Mouse (Mus musculus) erythroblast, embryonic 14.5 days (primary cell): ENCODE measurements around the gene Igflr1. TPM values are rescaled to one million over a fixed set of nuclear protein-coding genes. Genes with fewer than 3 reads are reported as not detected.

Experiments
- H3K27me3 ChIP-seq: 2 replicates; pipeline ENCODE4 v1.6.1; 2012; ENCODE audit warnings: inconsistent platforms; ENCODE audit not compliant: control insufficient read depth
- H3K36me3 ChIP-seq: 2 replicates; pipeline ENCODE4 v1.6.1; 2012; ENCODE audit warnings: mild to moderate bottlenecking, inconsistent platforms; ENCODE audit not compliant: control insufficient read depth
- H3K4me1 ChIP-seq: 2 replicates; pipeline ENCODE4 v1.6.1; 2012; ENCODE audit warnings: inconsistent platforms; ENCODE audit not compliant: control insufficient read depth
- H3K4me3 ChIP-seq: replicated peaks from 2 replicates; pipeline ENCODE3; 2012; ENCODE audit warnings: moderate library complexity, mild to moderate bottlenecking, inconsistent platforms
- H3K9me3 ChIP-seq: 2 replicates; pipeline ENCODE4 v1.6.1; 2012; ENCODE audit warnings: low read length, inconsistent platforms, mixed read lengths; ENCODE audit not compliant: control insufficient read depth
- GATA1 ChIP-seq: IDR thresholded peaks from 2 replicates; pipeline ENCODE4 v1.6.1; 2012; ENCODE audit warnings: low read length, inconsistent platforms, mixed read lengths
- TAL1 ChIP-seq: IDR thresholded peaks from 3 replicates; pipeline ENCODE4 v1.6.1; 2012; ENCODE audit warnings: low read length, inconsistent platforms, mixed read lengths
- polyA plus RNA-seq: library from polyadenylated mRNA; stranded (reverse); fragments of >175 nt; gene quantifications from 2 replicates; pipeline ENCODE4 v1.2.3, GENCODE M21; 2012

Igflr1 gene
- polyA plus RNA-seq, 1 experiment, result 0.61 TPM

DNA sequence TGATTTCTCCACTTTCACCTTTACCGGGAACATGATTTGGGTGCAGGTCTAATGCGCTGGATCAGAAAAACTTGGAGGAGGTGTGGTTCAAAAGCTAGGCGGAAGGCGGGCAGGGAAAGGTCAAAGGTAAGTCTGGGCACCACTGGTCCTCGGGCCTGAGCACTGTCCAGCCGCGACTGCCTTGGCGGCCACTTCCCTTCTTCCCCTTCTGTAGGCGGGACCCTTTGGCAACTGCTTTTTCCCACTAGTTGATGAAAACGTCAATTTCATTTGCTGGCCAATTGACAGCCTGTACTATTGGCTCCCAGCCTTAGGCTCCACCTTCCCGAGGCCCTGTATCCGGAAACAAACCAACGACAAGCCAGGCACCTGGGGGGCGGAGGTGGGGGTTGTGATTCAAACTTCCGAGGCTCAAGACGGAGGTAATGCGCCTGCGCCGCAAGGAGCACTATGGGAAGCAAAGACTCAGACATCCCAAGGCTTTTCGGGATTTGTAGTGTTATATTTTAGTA is 5.7 kb upstream of the Igflr1 start, which contains the start of gene Lin37:
Gene Lin37, minus strand, starts transcription at position 396 of the 512 bp plus-strand sequence.
- H3K4me1 ChIP-seq, result peaks cover 63% of the 10 kb centered on the region
- H3K36me3 ChIP-seq, result peaks cover 51% of the 10 kb centered on the region
- H3K9me3 ChIP-seq, result no peaks in the 10 kb centered on the region
- TF ChIP-seq GATA1, result no peak
- no peak for TF ChIP-seq TAL1
- H3K4me3 ChIP-seq, result peak within 1 kb of the TSS; percentile 87
- H3K27me3 ChIP-seq, result no peaks in the 10 kb centered on the region

DNA sequence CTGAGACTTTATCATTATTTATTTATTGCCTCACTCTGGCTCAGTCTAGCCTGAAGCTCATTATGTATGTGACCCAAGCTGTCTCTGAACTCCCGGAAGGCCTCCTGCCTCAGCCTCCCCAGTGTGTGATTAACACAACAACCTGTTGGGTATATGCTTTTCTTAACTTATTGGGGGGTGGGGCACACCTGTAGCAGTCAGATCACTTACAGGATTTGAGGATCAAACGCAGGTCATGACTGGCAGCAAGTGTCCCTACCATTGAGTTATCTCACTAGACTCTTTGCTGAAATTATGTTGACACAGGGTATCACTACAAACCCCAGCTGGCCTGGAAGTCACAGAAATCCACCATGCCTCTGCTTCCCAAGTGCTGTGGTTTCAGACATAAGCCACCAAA is 4.9 kb upstream of the Igflr1 start:
- TF ChIP-seq GATA1 (no peak), TAL1 (no peak)
- Histone ChIP-seq H3K36me3 (peaks cover 51% of the 10 kb centered on the region), H3K4me3 (peak overlapping the region; percentile 87), H3K9me3 (no peaks in the 10 kb centered on the region), H3K4me1 (peaks cover 68% of the 10 kb centered on the region), H3K27me3 (no peaks in the 10 kb centered on the region)

DNA sequence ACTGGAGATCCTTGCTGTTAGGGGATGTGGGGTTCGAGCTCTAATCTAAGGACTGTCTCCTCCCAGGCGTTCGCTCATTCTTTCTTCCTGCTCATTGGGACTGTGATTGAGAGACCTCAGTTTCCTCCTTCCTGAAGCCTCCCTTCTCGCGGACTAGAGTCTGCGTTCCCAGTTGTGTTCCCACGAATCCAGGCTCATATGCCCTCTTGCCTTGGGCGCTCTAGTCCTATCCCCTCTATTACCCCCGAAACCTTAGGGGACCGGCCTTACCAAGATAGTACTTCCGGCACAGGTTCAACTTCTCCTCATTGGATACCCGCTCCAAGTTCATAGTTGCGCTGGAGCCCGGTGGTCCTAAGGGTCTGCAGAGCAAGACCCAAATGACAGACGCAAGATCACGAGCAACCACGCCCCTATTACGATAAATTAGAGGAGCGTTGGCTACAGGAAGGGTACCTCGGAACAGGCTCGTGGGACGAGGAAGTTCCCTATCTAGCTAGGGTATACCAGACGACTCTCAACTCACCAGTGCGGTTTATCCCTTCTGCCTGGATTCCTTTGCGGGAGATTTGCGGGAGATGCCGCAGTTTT is 2.6 kb upstream of the Igflr1 start:
- no peaks in the 10 kb centered on the region for H3K27me3 ChIP-seq
- no peak for TF ChIP-seq GATA1
- TF ChIP-seq TAL1, result no peak
- peak overlapping the region; percentile 94 for H3K4me3 ChIP-seq
- peaks cover 63% of the 10 kb centered on the region for H3K4me1 ChIP-seq
- H3K36me3 ChIP-seq, result peaks cover 51% of the 10 kb centered on the region
- H3K9me3 ChIP-seq, result no peaks in the 10 kb centered on the region

- Histone ChIP-seq H3K27me3 (no peaks in the 10 kb centered on the region), H3K4me1 (peaks cover 56% of the 10 kb centered on the region), H3K9me3 (no peaks in the 10 kb centered on the region), H3K4me3 (peak within 1 kb of the TSS; percentile 94), H3K36me3 (peaks cover 51% of the 10 kb centered on the region)
- no peak for TF ChIP-seq GATA1
- TF ChIP-seq TAL1, result no peak
These were observed 1.9 kb upstream of the Igflr1 start, which contains the start of the genes U2af1l4, Gm49396 and Psenen for GRCm38 (mm10) chr7:30563117-30563905. Gene U2af1l4 (plus strand): TSS chr7:30563301. Gene Gm49396 (plus strand): TSS chr7:30563344. Gene Psenen (minus strand): TSS chr7:30563627.

GRCm38 (mm10) chr7:30563906-30564280 is 1.3 kb upstream of the Igflr1 start:
- no peak for TF ChIP-seq TAL1
- no peak for TF ChIP-seq GATA1
- Histone ChIP-seq H3K4me1 (peaks cover 50% of the 10 kb centered on the region), H3K27me3 (no peaks in the 10 kb centered on the region), H3K9me3 (no peaks in the 10 kb centered on the region), H3K4me3 (peak overlapping the region; percentile 94), H3K36me3 (peaks cover 57% of the 10 kb centered on the region)

DNA sequence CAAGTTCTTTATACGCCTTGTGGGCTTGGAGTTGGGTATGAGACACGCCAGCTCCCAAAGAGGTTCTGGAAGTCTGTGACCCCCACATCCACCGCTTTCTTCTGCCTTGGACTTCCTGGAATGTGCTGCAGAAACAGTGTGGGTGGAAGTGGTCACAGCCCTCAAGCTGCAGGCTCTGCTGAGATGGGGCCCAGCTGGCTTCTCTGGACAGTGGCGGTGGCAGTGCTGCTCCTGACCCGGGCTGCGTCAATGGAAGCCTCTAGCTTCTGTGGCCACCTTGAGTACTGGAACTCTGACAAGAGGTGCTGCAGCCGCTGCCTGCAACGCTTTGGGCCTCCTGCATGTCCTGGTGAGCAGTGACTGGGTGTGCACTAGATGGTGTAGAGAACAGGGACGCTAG is 806 bp downstream of the Igflr1 start:
- Histone ChIP-seq H3K27me3 (no peaks in the 10 kb centered on the region), H3K4me3 (no peak overlapping the region), H3K36me3 (peaks cover 73% of the 10 kb centered on the region), H3K4me1 (peaks cover 33% of the 10 kb centered on the region), H3K9me3 (no peaks in the 10 kb centered on the region)
- TF ChIP-seq GATA1, result no peak
- no peak for TF ChIP-seq TAL1

DNA sequence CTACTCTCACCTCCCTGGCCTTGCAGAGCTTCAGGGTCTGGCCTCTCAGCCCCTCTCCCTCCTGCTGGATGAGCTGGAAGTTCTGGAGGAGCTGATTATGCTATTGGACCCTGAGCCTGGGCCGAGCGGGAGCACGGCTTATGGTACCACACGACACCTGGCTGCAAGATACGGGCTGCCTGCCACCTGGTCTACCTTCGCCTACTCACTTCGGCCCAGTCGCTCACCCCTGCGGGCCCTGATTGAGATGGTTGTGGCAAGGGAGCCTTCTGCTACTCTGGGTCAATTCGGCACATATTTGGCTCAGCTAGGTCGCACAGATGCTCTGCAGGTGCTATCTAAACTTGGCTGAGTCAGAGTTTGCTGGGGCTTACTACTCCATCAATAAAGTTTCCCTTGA is 2.3 kb downstream of the Igflr1 start:
- peaks cover 29% of the 10 kb centered on the region for H3K4me1 ChIP-seq

GRCm38 (mm10) chr7:30572389-30572788 is 7.2 kb downstream of the Igflr1 start:
- H3K27me3 ChIP-seq, result no peaks in the 10 kb centered on the region
- no peak overlapping the region for H3K4me3 ChIP-seq
- peaks cover 99% of the 10 kb centered on the region for H3K36me3 ChIP-seq
- TF ChIP-seq GATA1 (no peak), TAL1 (no peak)
- no peaks in the 10 kb centered on the region for H3K9me3 ChIP-seq
- peaks cover 19% of the 10 kb centered on the region for H3K4me1 ChIP-seq

More for the DNA sequence above, 2.3 kb downstream of the Igflr1 start:
- no peaks in the 10 kb centered on the region for H3K9me3 ChIP-seq
- H3K36me3 ChIP-seq, result peaks cover 83% of the 10 kb centered on the region
- H3K4me3 ChIP-seq, result no peak overlapping the region
- TF ChIP-seq GATA1, result no peak
- no peak for TF ChIP-seq TAL1
- no peaks in the 10 kb centered on the region for H3K27me3 ChIP-seq

DNA sequence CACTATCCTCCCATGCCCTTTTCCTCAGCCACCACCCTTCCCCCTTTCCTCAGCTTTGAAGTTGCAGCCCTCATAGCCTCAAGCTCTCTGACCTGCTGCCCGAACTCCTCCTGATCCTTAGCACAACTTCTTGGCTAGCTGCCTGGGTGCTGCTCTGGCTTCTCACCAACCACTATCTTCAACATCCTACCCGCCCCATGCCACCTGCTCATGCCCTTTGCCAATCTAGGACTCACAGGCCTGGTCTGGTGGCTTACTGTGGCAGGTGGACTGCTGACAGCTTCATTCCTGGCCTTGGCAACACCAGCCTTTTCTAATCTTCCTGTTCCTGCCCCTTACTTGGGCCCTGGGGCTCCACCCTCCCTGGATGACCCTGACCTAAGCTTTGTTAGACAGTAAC is 7.7 kb downstream of the Igflr1 start:
- TF ChIP-seq GATA1 (no peak), TAL1 (no peak)
- no peaks in the 10 kb centered on the region for H3K27me3 ChIP-seq
- no peak overlapping the region for H3K4me3 ChIP-seq
- H3K9me3 ChIP-seq, result no peaks in the 10 kb centered on the region
- H3K4me1 ChIP-seq, result peaks cover 19% of the 10 kb centered on the region
- H3K36me3 ChIP-seq, result peaks cover 100% of the 10 kb centered on the region
